Mouse (Mus musculus) E14TG2a.4 (cell line): ENCODE measurements at regions not wholly inside any gene's neighbourhood (a gene's known extent, or its start where the extent isn't known, plus 50 kb on each side); places are given as distances from the start of the nearest gene placed in this dataset.

Experiments
- CTCF ChIP-seq: conservative IDR thresholded peaks from 2 replicates; pipeline ENCODE4 v1.5.1; 2014; ENCODE audit warnings: low read length
- NANOG ChIP-seq: IDR thresholded peaks from 2 replicates; pipeline ENCODE4 v1.6.1; 2014; ENCODE audit warnings: borderline replicate concordance, low read length, mixed read lengths
- POU5F1 ChIP-seq: IDR thresholded peaks from 2 replicates; pipeline ENCODE4 v1.6.1; 2014; ENCODE audit warnings: low read length, borderline replicate concordance

DNA sequence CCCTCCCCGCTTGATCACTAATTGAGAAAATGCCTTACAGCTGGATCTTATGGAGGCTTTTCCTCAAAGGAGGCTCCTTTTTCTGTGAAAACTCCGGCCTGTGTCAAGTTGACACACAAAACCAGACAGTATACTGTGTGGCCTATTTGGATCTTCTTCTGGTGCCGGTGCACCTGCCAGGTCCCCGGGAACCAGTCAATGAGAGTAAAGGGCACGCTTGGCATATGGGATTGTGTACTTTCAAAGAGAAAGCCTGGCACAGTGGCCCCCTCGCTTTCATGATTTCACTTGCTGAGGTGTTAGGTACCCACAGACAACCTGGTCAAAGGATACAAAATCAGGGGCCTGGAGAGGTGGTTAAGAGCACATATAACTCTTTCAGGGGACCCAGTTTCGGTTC lies 167.9 kb upstream of the Rpl38 start:
- TF ChIP-seq CTCF (no peak), NANOG (no peak), POU5F1 (no peak)
